Mouse (Mus musculus): Measurements from ENCODE around the gene Ccdc144b.

Ccdc144b gene

DNA sequence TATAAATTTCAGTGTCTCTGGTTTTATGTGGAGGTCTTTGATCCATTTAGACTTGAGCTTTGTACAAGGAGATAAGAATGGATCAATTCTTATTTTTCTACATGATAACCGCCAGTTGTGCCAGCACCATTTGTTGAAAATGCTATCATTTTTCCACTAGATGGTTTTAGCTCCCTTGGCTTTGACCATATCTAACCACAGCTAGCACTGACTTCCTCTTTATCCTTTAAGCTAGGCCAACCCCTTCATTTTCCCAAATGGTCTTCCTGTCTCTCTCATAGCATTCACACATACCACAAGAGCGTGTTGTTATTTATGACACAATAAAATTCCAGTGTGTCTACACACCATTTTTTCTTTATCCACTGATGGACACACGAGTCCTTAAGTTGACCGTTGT is 23.4 kb downstream of the Ccdc144b start:
- DNase-seq (ENCODE audit: low read depth, low spot score) = no peak

GRCm38 (mm10) chr3:36025732-36026131 is 27.6 kb downstream of the Ccdc144b start:
- no peak for DNase-seq (ENCODE audit: low read depth, low spot score)

GRCm38 (mm10) chr3:36011239-36011638 is 42.1 kb downstream of the Ccdc144b start:
- DNase-seq (ENCODE audit: low read depth, low spot score) = no peak

GRCm38 (mm10) chr3:36008411-36009154 is 44.8 kb downstream of the Ccdc144b start:
- no peak for DNase-seq (ENCODE audit: low read depth, low spot score)

DNA sequence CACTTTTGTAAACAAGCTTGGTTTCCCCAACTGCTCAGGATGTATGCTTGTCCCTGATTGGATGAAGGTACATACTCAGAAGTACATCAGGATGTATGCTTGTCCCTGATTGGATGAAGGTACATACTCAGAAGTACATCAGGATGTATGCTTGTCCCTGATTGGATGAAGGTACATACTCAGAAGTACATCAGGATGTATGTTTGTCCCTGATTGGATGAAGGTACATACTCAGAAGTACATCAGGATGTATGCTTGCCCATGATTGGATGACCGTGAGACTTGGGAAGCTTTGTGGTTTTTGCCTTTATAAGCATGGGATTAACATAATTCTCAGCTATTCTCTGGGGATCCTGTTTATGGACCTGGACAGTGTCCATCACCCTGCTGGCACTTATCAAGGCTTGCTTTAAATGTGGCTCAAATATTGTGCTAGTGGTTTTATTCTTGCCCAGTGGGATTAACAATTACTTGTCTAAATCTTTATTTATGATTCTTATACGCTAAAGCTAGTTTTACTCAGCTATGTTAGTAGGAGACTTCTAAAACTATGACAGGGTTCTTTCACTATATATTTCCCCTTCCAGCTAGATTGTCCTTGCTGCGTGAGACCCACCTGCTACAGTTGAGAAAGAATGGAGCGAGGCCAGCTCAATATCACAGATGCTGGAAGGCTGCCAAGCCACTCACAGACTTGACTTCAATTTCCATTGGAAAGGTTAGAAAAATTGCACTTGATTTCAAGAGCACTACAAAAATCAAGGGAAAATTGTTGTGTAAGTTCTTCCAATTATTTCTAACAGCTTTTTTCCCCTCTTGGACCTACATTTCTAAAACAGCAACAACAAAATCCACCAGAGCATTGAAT is 49.1 kb downstream of the Ccdc144b start:
- DNase-seq (ENCODE audit: low read depth, low spot score) = no peak

GRCm38 (mm10) chr3:36000275-36001239 is 52.8 kb downstream of the Ccdc144b start, which contains the start of gene Mccc1:
Gene Mccc1, minus strand, starts transcription at chr3:36000678.
- DNase-seq (ENCODE audit: low read depth, low spot score) = peak; percentile 98

DNA sequence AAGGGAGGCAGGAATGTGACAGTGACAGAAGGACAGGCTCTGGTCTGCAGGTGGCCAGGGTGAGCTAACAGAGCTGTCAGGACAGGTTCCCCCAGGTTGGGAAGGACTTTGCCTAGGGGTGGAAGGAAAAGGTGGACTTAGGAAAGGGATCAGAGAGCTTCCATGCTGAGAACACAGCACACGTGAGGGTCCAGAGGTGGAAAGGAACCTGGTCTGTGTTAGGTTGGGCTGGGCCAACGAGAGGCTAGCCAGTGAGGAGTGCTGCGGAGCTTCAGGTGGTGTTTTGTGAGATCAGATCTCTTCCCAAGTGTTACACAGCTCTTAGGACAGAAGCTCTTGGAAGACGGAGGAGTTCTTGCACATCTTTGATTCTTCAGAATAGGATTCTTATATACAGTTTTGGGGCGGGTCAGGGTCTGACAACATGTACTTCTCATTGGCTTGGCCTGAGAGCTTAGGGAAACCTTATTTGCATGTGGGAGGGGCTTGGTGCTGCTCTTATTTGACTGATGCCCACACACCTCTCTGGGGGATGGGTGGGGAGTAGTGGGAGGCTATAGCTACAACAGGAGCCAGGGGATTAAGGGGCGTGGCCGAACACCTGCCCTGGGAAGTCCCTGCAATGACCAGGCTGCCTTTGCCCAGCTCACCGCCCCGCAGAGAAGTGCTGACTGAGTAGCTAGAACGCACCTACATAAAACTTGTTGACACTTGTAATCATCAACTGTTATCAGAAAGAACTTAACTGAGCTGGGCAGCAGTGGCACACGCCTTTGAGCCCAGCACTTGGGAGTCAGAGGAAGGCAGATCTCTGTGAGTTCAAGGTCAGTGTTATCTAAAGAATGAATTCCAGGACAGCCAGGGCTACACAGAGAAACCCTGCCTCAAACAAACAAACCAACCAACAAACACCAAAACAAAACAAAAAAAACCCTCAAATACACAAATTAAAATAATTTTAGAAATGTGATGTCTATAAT is 58.5 kb downstream of the Ccdc144b start:
- peak; percentile 17 for DNase-seq (ENCODE audit: low read depth, low spot score)

DNA sequence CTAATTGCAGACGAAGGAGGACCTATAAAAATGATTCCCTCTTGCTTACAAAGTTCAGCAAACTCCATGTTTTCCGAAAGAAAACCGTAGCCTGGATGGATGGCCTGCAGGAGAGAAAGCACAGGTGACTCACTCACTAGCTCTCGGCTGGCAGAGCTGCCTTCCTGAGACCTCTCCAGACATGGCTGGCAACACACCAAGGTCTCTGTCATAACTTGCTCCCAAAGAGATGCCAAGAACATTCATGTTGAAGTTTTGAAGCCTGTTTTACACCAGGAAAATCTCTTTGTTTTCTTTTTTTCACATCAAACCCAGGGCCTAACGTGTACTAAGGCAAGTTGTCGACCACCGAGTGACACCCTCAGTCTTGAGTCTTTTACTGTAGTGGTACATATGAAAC is 62.6 kb downstream of the Ccdc144b start:
- DNase-seq (ENCODE audit: low read depth, low spot score) = no peak

- no peak for DNase-seq (ENCODE audit: low read depth, low spot score)
These were observed 65.3 kb downstream of the Ccdc144b start for GRCm38 (mm10) chr3:35988031-35988430.

GRCm38 (mm10) chr3:35986266-35986665 is 67.1 kb downstream of the Ccdc144b start:
- DNase-seq (ENCODE audit: low read depth, low spot score) = no peak

GRCm38 (mm10) chr3:35973551-35973950 is 79.8 kb downstream of the Ccdc144b start:
- peak; percentile 82 for DNase-seq (ENCODE audit: low read depth, low spot score)

DNA sequence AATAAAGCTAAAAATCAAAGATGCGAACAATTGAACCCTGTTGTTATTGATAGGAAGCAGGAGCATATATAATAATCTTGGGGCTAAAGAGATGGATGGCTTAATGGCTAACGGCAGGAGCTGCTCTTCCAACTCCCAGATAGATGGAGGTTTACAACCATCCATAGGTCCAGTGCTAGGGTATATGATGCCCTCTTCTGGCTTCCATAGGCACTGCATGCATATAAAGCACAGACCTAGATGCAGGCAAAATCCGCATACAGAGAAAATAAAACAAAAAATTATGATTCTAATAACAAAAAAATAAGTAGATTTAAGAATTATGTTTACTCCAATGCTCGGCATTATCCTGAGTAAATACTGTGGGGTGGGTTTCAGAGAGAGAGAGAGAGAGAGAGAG is 80.4 kb downstream of the Ccdc144b start:
- peak; percentile 62 for DNase-seq (ENCODE audit: low read depth, low spot score)

DNA sequence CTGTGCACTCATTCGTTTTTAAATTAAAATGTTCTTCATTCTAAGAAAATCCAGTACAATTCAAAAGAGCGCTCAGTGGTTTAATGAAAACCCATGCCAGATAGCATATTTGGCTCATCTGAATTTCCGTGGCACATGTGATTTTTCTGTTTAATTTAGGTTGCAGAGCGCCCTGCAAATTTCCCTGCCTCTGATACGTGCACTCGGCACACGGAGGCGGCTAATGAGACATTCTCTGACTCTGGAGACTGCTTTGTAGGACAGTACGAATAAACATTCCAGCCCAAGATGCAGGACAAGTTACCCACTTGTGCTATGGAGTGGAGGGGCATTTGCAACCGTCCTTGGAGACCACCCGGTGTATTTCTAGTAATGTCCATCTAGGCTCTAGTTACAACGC is 82.2 kb downstream of the Ccdc144b start:
- DNase-seq (ENCODE audit: low read depth, low spot score) = no peak

GRCm38 (mm10) chr3:35970441-35970840 is 82.9 kb downstream of the Ccdc144b start:
- no peak for DNase-seq (ENCODE audit: low read depth, low spot score)

DNA sequence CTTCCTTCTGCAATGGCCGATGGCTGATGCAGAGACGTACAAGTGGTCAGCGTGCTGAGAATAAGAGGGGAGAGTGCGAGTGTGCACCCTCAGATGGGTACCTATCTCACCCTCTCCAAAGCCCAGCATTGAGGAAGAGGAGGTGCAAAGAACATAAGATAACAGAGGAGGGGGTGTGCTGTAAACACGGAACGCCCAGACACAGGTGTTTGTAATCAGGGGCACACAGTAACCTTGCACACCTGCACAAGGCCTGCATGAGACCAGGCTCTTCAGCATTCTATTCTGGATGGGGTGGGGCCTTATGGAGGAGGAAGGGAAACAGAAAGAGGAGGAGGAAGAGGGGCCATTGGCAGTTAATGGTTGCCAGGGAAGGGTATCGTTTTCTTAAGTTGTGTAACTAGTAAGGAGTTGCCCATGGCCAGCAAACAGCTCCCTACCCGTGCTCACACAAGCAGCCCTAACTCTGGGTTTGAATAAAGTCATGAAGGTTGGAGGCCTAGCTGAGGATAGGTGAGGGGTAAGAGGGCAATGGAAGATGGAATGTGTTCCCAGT is 85.9 kb downstream of the Ccdc144b start:
- DNase-seq (ENCODE audit: low read depth, low spot score) = no peak

- no peak for DNase-seq (ENCODE audit: low read depth, low spot score)
These were observed 86.9 kb downstream of the Ccdc144b start for GRCm38 (mm10) chr3:35966493-35966892.

DNA sequence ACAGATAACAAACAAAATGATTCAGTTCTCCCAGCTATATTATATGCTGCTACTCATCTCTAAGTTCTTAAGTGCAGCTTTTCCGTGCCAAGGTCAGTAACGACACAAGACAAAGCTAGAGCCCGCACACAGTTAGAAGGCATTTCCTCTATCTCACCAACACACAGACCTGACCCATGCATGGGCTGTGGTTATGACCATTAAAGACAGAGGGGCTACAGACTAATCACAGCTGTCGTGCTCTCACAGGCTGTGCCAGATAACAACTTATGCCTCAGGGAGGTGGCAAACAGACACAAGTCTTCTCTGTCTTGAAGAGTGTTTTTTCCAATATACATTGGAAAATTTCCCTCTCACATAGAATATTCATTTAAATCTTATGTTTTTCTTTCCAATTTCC is 88.4 kb downstream of the Ccdc144b start:
- DNase-seq (ENCODE audit: low read depth, low spot score) = no peak

GRCm38 (mm10) chr3:35963921-35964320 is 89.4 kb downstream of the Ccdc144b start:
- DNase-seq (ENCODE audit: low read depth, low spot score) = no peak

- no peak for DNase-seq (ENCODE audit: low read depth, low spot score)
These were observed 89.9 kb downstream of the Ccdc144b start for GRCm38 (mm10) chr3:35963401-35963800.

DNA sequence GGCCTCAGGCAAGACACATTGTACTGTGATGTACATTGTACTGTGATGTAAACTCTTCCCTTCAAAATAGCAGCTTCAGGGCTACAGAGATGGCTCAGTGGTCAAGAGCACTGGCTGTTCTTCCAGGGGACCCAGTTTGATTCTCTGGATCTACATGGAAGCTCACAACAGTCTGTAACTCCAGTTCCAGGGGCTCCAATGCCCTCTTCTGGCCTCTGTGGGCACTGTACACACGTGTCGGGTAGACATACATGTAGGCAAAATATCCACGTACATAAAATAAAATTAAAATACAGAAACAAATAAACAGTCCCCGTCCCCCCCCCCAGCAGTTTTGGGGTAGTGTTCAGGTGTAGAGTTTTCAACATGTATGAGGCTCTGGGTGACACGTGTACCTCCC is 90.4 kb downstream of the Ccdc144b start:
- no peak for DNase-seq (ENCODE audit: low read depth, low spot score)
